Mouse (Mus musculus): ENCODE results near the gene Cdipt. TPM values are rescaled to one million over a fixed set of nuclear protein-coding genes. Genes with fewer than 3 reads are reported as not detected.

Cdipt gene
- polyA plus RNA-seq, 1 experiment from 2014 or later, result 44.8 TPM

DNA sequence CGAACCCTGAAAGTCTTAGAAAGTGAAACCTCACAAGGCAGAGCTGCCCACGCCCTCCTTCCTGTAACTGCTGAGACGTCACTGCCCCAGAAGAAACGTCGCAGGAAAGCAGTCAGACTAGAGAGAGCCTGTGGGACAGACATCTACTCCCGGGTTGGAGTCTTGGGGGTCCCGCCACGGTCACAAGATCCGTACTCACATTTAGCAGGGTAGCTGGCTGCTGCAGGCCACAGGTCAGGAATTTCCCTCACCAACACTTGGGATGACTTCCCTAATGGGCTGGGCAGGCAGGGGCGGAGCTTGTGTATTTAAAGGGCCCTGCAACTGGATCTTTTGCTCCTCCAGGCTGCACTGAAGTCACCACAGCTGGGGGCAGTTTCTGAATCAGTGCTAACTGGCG lies 38.6 kb downstream of the Cdipt start, which contains the start of gene Mvp:
Mvp (minus strand) TSS at position 302 of the 400 bp plus-strand sequence.
- Histone ChIP-seq H3K27me3 (no peaks in the 10 kb centered on the region), H3K36me3 (replicated peaks) (peaks cover 16% of the 10 kb centered on the region), H3K4me1 (replicated peaks) (peaks cover 68% of the 10 kb centered on the region), H3K27ac (replicated peaks) (peak within 1 kb of the TSS; percentile 95), H3K9ac (peak within 1 kb of the TSS; percentile 52), H3K9me3 (replicated peaks) (no peaks in the 10 kb centered on the region), H3K4me3 (replicated peaks) (peak within 1 kb of the TSS; percentile 78), H3K4me2 (peak within 1 kb of the TSS; percentile 96)
- WGBS (ENCODE audit: insufficient replicate concordance), result 20% methylated on average over 11 of the region's 11 CpGs
- ATAC-seq (ENCODE audit: insufficient read depth), result no peak

DNA sequence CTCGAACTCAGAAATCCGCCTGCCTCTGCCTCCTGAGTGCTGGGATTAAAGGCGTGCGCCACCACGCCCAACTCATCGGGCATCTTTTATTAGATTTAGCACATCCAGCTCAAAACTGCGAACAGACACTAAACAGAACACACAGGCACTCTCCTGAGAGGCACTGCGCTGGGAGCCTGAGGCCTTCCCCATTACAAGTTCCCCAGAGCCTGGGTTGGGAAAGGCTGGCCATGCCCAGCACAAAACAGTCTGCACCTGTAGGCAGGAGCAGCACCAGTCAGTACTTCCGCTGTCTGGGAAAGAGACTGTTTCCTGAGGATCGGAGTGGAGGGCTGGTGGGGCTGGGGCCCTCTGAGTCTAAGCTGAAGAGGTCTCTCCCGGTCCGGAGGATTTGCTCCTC lies 39.3 kb downstream of the Cdipt start:
- 87% methylated on average over 12 of the region's 12 CpGs for WGBS (ENCODE audit: insufficient replicate concordance)
- no peak overlapping the region for H3K9ac ChIP-seq
- no peak for ATAC-seq (ENCODE audit: insufficient read depth)
- peaks cover 63% of the 10 kb centered on the region for H3K4me1 ChIP-seq (replicated peaks)
- peak overlapping the region; percentile 78; the same call in 1 of the 2 replicates for H3K4me3 ChIP-seq (replicated peaks)
- peaks cover 16% of the 10 kb centered on the region for H3K36me3 ChIP-seq (replicated peaks)
- peak overlapping the region; percentile 95; the same call in 1 of the 2 replicates for H3K27ac ChIP-seq (replicated peaks)
- H3K9me3 ChIP-seq (replicated peaks), result no peaks in the 10 kb centered on the region
- no peaks in the 10 kb centered on the region for H3K27me3 ChIP-seq
- H3K4me2 ChIP-seq, result peak overlapping the region; percentile 96

GRCm38 (mm10) chr7:127016081-127016480 lies 40.4 kb downstream of the Cdipt start:
- Histone ChIP-seq H3K4me2 (peak overlapping the region; percentile 96), H3K4me3 (replicated peaks) (peak overlapping the region; percentile 78), H3K36me3 (replicated peaks) (peaks cover 16% of the 10 kb centered on the region), H3K9ac (peak overlapping the region; percentile 89), H3K27me3 (no peaks in the 10 kb centered on the region), H3K9me3 (replicated peaks) (no peaks in the 10 kb centered on the region), H3K4me1 (replicated peaks) (peaks cover 66% of the 10 kb centered on the region), H3K27ac (replicated peaks) (peak overlapping the region; percentile 95)
- 3% methylated on average over 10 of the region's 10 CpGs for WGBS (ENCODE audit: insufficient replicate concordance)
- ATAC-seq (ENCODE audit: insufficient read depth), result peak; percentile 32

- Histone ChIP-seq H3K27ac (replicated peaks) (peak within 1 kb of the TSS; percentile 95), H3K9me3 (replicated peaks) (no peaks in the 10 kb centered on the region), H3K27me3 (no peaks in the 10 kb centered on the region), H3K9ac (peak within 1 kb of the TSS; percentile 89), H3K4me1 (replicated peaks) (peaks cover 66% of the 10 kb centered on the region), H3K4me3 (replicated peaks) (peak within 1 kb of the TSS; percentile 78), H3K36me3 (replicated peaks) (peaks cover 16% of the 10 kb centered on the region), H3K4me2 (peak within 1 kb of the TSS; percentile 96)
- ATAC-seq (ENCODE audit: insufficient read depth), result no peak
These were observed 40.6 kb downstream of the Cdipt start, which contains the start of gene Pagr1b for GRCm38 (mm10) chr7:127016481-127016485. Pagr1b (minus strand) TSS chr7:127016484.

- H3K27me3 ChIP-seq, result no peaks in the 10 kb centered on the region
- H3K27ac ChIP-seq (replicated peaks), result peak overlapping the region; percentile 95
- H3K4me1 ChIP-seq (replicated peaks), result peaks cover 66% of the 10 kb centered on the region
- peak overlapping the region; percentile 78 for H3K4me3 ChIP-seq (replicated peaks)
- 0% methylated on average over 22 of the region's 22 CpGs for WGBS (ENCODE audit: insufficient replicate concordance)
- peak overlapping the region; percentile 89 for H3K9ac ChIP-seq
- H3K9me3 ChIP-seq (replicated peaks), result no peaks in the 10 kb centered on the region
- peak; percentile 66 for ATAC-seq (ENCODE audit: insufficient read depth)
- peaks cover 16% of the 10 kb centered on the region for H3K36me3 ChIP-seq (replicated peaks)
- H3K4me2 ChIP-seq, result peak overlapping the region; percentile 96
These were observed 40.8 kb downstream of the Cdipt start for GRCm38 (mm10) chr7:127016486-127016938.

- Histone ChIP-seq H3K4me1 (replicated peaks) (peaks cover 69% of the 10 kb centered on the region), H3K4me2 (peak within 1 kb of the TSS; percentile 96), H3K4me3 (replicated peaks) (peak within 1 kb of the TSS; percentile 78), H3K27me3 (no peaks in the 10 kb centered on the region), H3K9ac (peak within 1 kb of the TSS; percentile 89), H3K9me3 (replicated peaks) (no peaks in the 10 kb centered on the region), H3K36me3 (replicated peaks) (peaks cover 21% of the 10 kb centered on the region), H3K27ac (replicated peaks) (peak within 1 kb of the TSS; percentile 95)
- peak; percentile 83 for ATAC-seq (ENCODE audit: insufficient read depth)
- WGBS (ENCODE audit: insufficient replicate concordance), result 4% methylated on average over 39 of the region's 39 CpGs
These were observed 41.5 kb downstream of the Cdipt start, which contains the start of gene Pagr1a for GRCm38 (mm10) chr7:127016971-127017949. Pagr1a (minus strand) TSS chr7:127017352.

- Histone ChIP-seq H3K4me1 (replicated peaks) (peaks cover 74% of the 10 kb centered on the region), H3K9me3 (replicated peaks) (no peaks in the 10 kb centered on the region), H3K4me2 (no peak overlapping the region), H3K9ac (no peak overlapping the region), H3K27me3 (no peaks in the 10 kb centered on the region), H3K36me3 (replicated peaks) (peaks cover 24% of the 10 kb centered on the region), H3K4me3 (replicated peaks) (0 out of 2 replicates have a peak overlapping the region, but pooled peaks have one; percentile 78), H3K27ac (replicated peaks) (peak overlapping the region; percentile 60)
- 44% methylated on average over 6 of the region's 6 CpGs for WGBS (ENCODE audit: insufficient replicate concordance)
- ATAC-seq (ENCODE audit: insufficient read depth), result no peak
These were observed 42.2 kb downstream of the Cdipt start for GRCm38 (mm10) chr7:127017950-127018345.

GRCm38 (mm10) chr7:127018416-127019305 lies 42.9 kb downstream of the Cdipt start:
- Histone ChIP-seq H3K4me3 (replicated peaks) (no peak overlapping the region), H3K4me1 (replicated peaks) (peaks cover 74% of the 10 kb centered on the region), H3K4me2 (no peak overlapping the region), H3K36me3 (replicated peaks) (peaks cover 32% of the 10 kb centered on the region), H3K27ac (replicated peaks) (no peak overlapping the region), H3K27me3 (no peaks in the 10 kb centered on the region), H3K9ac (no peak overlapping the region), H3K9me3 (replicated peaks) (no peaks in the 10 kb centered on the region)
- WGBS (ENCODE audit: insufficient replicate concordance), result 81% methylated on average over 15 of the region's 15 CpGs
- ATAC-seq (ENCODE audit: insufficient read depth), result no peak

- Histone ChIP-seq H3K9me3 (replicated peaks) (no peaks in the 10 kb centered on the region), H3K27ac (replicated peaks) (no peak overlapping the region), H3K9ac (no peak overlapping the region), H3K4me1 (replicated peaks) (peaks cover 74% of the 10 kb centered on the region), H3K4me2 (no peak overlapping the region), H3K27me3 (no peaks in the 10 kb centered on the region), H3K36me3 (replicated peaks) (peaks cover 39% of the 10 kb centered on the region), H3K4me3 (replicated peaks) (no peak overlapping the region)
- WGBS (ENCODE audit: insufficient replicate concordance), result 63% methylated on average over 14 of the region's 14 CpGs
- ATAC-seq (ENCODE audit: insufficient read depth), result no peak
These were observed 43.7 kb downstream of the Cdipt start for GRCm38 (mm10) chr7:127019306-127019960.

DNA sequence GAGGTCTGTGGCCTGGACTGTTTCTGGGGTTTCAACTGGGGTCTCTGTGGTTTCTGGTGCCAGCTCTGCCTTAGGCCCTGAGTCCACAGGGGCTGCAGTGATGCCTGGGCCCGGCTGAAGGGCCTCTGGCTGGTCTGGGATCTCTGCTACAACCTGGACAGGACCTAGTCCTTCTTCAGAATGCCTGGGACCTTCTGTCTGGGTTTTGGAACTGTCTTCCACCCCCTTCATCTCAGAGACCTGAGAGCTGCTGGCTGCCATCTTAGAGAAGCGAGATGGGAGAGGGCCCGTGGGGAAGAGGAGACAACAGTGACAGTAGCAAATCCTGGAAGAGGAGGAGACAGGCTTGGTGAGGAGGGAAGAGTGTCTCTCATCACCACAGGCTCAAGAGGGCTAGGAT lies 44.3 kb downstream of the Cdipt start:
- Histone ChIP-seq H3K27ac (replicated peaks) (no peak overlapping the region), H3K4me3 (replicated peaks) (0 out of 2 replicates have a peak overlapping the region, but pooled peaks have one; percentile 39), H3K27me3 (no peaks in the 10 kb centered on the region), H3K9ac (no peak overlapping the region), H3K4me1 (replicated peaks) (peaks cover 74% of the 10 kb centered on the region), H3K36me3 (replicated peaks) (peaks cover 40% of the 10 kb centered on the region), H3K9me3 (replicated peaks) (no peaks in the 10 kb centered on the region), H3K4me2 (peak overlapping the region; percentile 5; the same call in 1 of the 2 replicates)
- ATAC-seq (ENCODE audit: insufficient read depth), result no peak
- WGBS (ENCODE audit: insufficient replicate concordance), result 58% methylated on average over 3 of the region's 3 CpGs
